Mouse (Mus musculus) adrenal gland, adult 8-10 months (tissue): ENCODE measurements around the gene Spg21. TPM values are rescaled to one million over a fixed set of nuclear protein-coding genes. Genes with fewer than 3 reads are reported as not detected.

Source experiments
- DNase-seq: peaks from one replicate; pipeline ENCODE4 v3.0.0; 2022
- total RNA-seq, 4 experiments: library from RNA; stranded (reverse); gene quantifications; 2 replicates each; pipeline ENCODE4 v1.2.4; 2022

Gene Spg21
- total RNA-seq, 4 experiments from 2014 or later = 49.3 to 68.2 (median 60.7) TPM

- DNase-seq = no peak
Measured at GRCm38 (mm10) chr9:65479158-65479557, 18.4 kb downstream of the Spg21 start.

- no peak for DNase-seq
Measured at GRCm38 (mm10) chr9:65480071-65480470, 19.3 kb downstream of the Spg21 start.

- DNase-seq = no peak
Measured at GRCm38 (mm10) chr9:65491476-65491875, 30.7 kb downstream of the Spg21 start.

- no peak for DNase-seq
Measured at GRCm38 (mm10) chr9:65492351-65492750, 31.6 kb downstream of the Spg21 start.

GRCm38 (mm10) chr9:65492851-65493250 is 32.1 kb downstream of the Spg21 start:
- no peak for DNase-seq

- no peak for DNase-seq
Measured at GRCm38 (mm10) chr9:65502146-65502545, 41.4 kb downstream of the Spg21 start.

GRCm38 (mm10) chr9:65502721-65503505 is 42.2 kb downstream of the Spg21 start:
- no peak for DNase-seq

- DNase-seq = no peak
Measured at GRCm38 (mm10) chr9:65508449-65508848, 47.7 kb downstream of the Spg21 start.

- no peak for DNase-seq
Measured at GRCm38 (mm10) chr9:65512520-65512919, 51.8 kb downstream of the Spg21 start.

- DNase-seq = no peak
Measured at GRCm38 (mm10) chr9:65514431-65514830, 53.7 kb downstream of the Spg21 start.

- no peak for DNase-seq
Measured at GRCm38 (mm10) chr9:65514851-65515261, 54.1 kb downstream of the Spg21 start.

GRCm38 (mm10) chr9:65519807-65520504 is 59.2 kb downstream of the Spg21 start, which contains the start of gene Ankdd1a:
TSS of gene Ankdd1a (minus strand) at chr9:65520193.
- DNase-seq = no peak

GRCm38 (mm10) chr9:65520505-65520876 is 59.7 kb downstream of the Spg21 start:
- no peak for DNase-seq

GRCm38 (mm10) chr9:65523611-65524364 is 63.0 kb downstream of the Spg21 start:
- peak; percentile 81 for DNase-seq

GRCm38 (mm10) chr9:65525445-65526195 is 64.9 kb downstream of the Spg21 start:
- no peak for DNase-seq

- DNase-seq = no peak
Measured at GRCm38 (mm10) chr9:65528417-65529038, 67.8 kb downstream of the Spg21 start.

- DNase-seq = peak; percentile 78
Measured at GRCm38 (mm10) chr9:65529659-65530058, 68.9 kb downstream of the Spg21 start.

GRCm38 (mm10) chr9:65531283-65531682 is 70.5 kb downstream of the Spg21 start:
- no peak for DNase-seq

- no peak for DNase-seq
Measured at GRCm38 (mm10) chr9:65532986-65533385, 72.2 kb downstream of the Spg21 start.

GRCm38 (mm10) chr9:65534111-65534510 is 73.4 kb downstream of the Spg21 start:
- no peak for DNase-seq

- no peak for DNase-seq
Measured at GRCm38 (mm10) chr9:65535191-65535722, 74.5 kb downstream of the Spg21 start.
